Mouse (Mus musculus) myocyte (in vitro differentiated cells): ENCODE measurements around the gene Ugt1a10.

Experiments
- MAX ChIP-seq: IDR thresholded peaks from one replicate; pipeline ENCODE4 v1.6.1; 2011; ENCODE audit warnings: low read depth, mild to moderate bottlenecking, control low read depth
- POLR2A ChIP-seq: IDR thresholded peaks from one replicate; pipeline ENCODE4 v1.6.1; 2011; ENCODE audit warnings: low read depth, mild to moderate bottlenecking, control low read depth, moderate library complexity; ENCODE audit not compliant: insufficient read length
- POLR2AphosphoS2 ChIP-seq: IDR thresholded peaks from one replicate; pipeline ENCODE4 v1.6.1; 2011; ENCODE audit warnings: low read depth, control low read depth; ENCODE audit not compliant: insufficient read length
- SRF ChIP-seq: IDR thresholded peaks from one replicate; pipeline ENCODE4 v1.6.1; 2011; ENCODE audit warnings: low read depth; ENCODE audit not compliant: control insufficient read depth, insufficient read length
- TCF3 ChIP-seq: IDR thresholded peaks from one replicate; pipeline ENCODE4 v1.6.1; 2011; ENCODE audit warnings: low read depth, control low read depth; ENCODE audit not compliant: insufficient read length
- USF1 ChIP-seq: IDR thresholded peaks from one replicate; pipeline ENCODE4 v1.6.1; 2011; ENCODE audit warnings: low read depth, mild to moderate bottlenecking, control low read depth, moderate library complexity

GRCm38 (mm10) chr1:88070902-88071301, 15.7 kb downstream of the Ugt1a10 start:
- no peak for TF ChIP-seq POLR2A
- TF ChIP-seq USF1: no peak
- TF ChIP-seq POLR2AphosphoS2: no peak
- no peak for TF ChIP-seq MAX
- TF ChIP-seq SRF: no peak
- no peak for TF ChIP-seq TCF3
